Mouse (Mus musculus): Measurements from ENCODE around the gene Cyp3a41a.
"Not testable (repeated sequence)": the region's sequence is repeated elsewhere in the genome, so short reads cannot be mapped to it uniquely, and the experiment has no call there.

Gene Cyp3a41a

GRCm38 (mm10) chr5:145720036-145720435, at the start of gene Cyp3a41a:
TSS of gene Cyp3a41a (minus strand) at chr5:145720136.
- not testable (repeated sequence) for DNase-seq (ENCODE audit: low spot score in 2 of 2)

- not testable (repeated sequence) for DNase-seq (ENCODE audit: low spot score in 2 of 2)
These were observed 17.6 kb upstream of the Cyp3a41a start for GRCm38 (mm10) chr5:145737512-145737911.

DNA sequence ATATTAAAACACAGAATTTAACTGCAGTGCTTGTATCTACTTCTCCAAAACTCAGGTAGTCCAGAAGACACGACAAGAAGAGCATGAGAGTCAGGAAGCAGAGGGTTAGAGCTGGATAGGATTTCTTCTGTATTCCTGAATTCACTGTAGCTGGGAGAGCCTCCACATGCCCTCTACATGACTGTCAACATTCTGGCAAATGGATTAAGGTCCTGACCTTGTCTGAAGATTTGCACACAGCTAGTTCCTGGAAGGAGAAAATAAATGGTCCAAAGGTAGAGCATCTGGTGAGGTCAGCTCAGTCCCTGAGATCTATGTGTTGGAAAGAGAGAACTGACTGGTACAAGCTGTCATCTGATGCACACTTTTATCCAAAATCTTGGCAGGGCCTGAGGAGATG, 5.6 kb downstream of the Cyp3a41a start:
- DNase-seq (ENCODE audit: low spot score in 2 of 2), result not testable (repeated sequence)

GRCm38 (mm10) chr5:145707372-145707771, 12.6 kb downstream of the Cyp3a41a start:
- not testable (repeated sequence) for DNase-seq (ENCODE audit: low spot score in 2 of 2)

- DNase-seq (ENCODE audit: low spot score in 2 of 2), result no peak
These were observed 57.9 kb downstream of the Cyp3a41a start for GRCm38 (mm10) chr5:145662007-145662406.

DNA sequence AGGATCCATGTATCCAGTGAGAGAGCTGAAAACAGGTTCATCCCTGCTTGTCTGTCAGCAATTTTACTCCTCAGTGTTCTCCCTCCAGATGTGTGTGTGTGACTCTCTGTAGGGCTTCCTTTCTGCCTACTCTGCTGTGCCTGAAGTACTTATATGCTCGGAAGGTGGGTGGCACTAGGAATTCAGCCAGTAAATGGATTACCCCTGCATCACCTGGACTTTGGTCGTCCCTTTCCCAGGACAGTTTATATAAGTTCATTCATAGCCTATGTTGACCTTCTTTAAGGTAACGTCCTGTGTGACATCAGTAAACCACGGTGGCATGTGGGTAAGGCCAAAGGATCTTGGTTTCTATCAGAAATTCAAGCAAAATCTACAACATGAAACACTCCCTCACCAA, 72.2 kb downstream of the Cyp3a41a start:
- no peak for DNase-seq (ENCODE audit: low spot score in 2 of 2)

Measured in urinary bladder, postnatal 4 days (tissue).